Mouse (Mus musculus): ENCODE measurements around the gene Gm20869. TPM values are rescaled to one million over a fixed set of nuclear protein-coding genes. Genes with fewer than 3 reads are reported as not detected.
"Not testable (repeated sequence)": the region's sequence is repeated elsewhere in the genome, so short reads cannot be mapped to it uniquely, and the experiment has no call there.

Gm20869 gene
- total RNA-seq (2021): not detected
- long read RNA-seq, experiment 1: 0 reads
- long read RNA-seq, experiment 2: 0 reads

DNA sequence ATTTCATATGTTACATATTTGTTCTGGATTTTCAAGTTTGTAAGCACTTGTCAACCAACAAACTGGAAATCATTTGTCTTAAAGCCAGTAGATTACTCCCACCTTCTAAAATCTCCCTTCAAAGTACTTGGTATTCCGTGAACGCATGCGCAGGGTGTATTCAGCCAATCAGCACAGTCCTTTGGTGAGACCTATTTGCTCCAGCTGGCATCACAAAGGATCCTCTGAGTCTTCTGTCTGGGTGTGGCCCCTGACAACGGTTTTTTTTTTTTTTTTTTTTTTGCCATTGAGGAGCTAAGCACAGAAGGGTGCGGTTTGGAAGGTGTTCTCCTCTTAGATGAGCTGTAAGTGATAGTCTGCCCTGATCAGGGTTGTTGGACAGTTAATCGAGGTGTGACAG lies at the start of gene Gm20869:
Gene Gm20869 (plus strand): TSS at position 301 of the 400 bp plus-strand sequence.
- not testable (repeated sequence) for DNase-seq (ENCODE audit: low spot score in 2 of 2)

Other genes starting within 250 kb of the Gm20869 start
- gene Gm20870, start 222.6 kb downstream of the Gm20869 start, total RNA-seq (2021): not detected

All from left cerebral cortex, adult 18-20 months (tissue).